Mouse (Mus musculus): Measurements from ENCODE around the gene Clns1a.

- TF ChIP-seq CTCF (IDR thresholded peaks at IDR 0.05; ENCODE audit: control insufficient read depth, insufficient read depth, insufficient replicate concordance, low read depth, low read length) (no peak), POLR2A (IDR thresholded peaks at IDR 0.05; ENCODE audit: control insufficient read depth, low read depth, low read length) (no peak)
These were observed 69.5 kb downstream of the Clns1a start for GRCm38 (mm10) chr7:97765963-97766347.
